Mouse (Mus musculus) midbrain, embryonic 10.5 days (tissue): ENCODE measurements around the gene Kcnj6. TPM values are rescaled to one million over a fixed set of nuclear protein-coding genes. Genes with fewer than 3 reads are reported as not detected.

ENCODE experiments used
- DNase-seq: peaks from one replicate; pipeline ENCODE4 v3.0.0-alpha.2; 2017; ENCODE audit warnings: low spot score
- H3K27ac ChIP-seq: fragments of 300-500 bp; sonication (generic); replicated peaks from 2 replicates; pipeline ENCODE4 v1.5.1; 2016; ENCODE audit warnings: mild to moderate bottlenecking
- H3K27me3 ChIP-seq: fragments of 300-500 bp; sonication (generic); 2 replicates; pipeline ENCODE4 v1.6.1; 2016; ENCODE audit warnings: low read depth, mild to moderate bottlenecking; ENCODE audit not compliant: poor library complexity, severe bottlenecking
- H3K36me3 ChIP-seq: fragments of 300-500 bp; sonication (generic); 2 replicates; pipeline ENCODE4 v1.6.1; 2016; ENCODE audit warnings: mild to moderate bottlenecking, moderate library complexity
- H3K4me1 ChIP-seq: fragments of 300-500 bp; sonication (generic); 2 replicates; pipeline ENCODE4 v1.6.1; 2016
- H3K4me3 ChIP-seq: fragments of 300-500 bp; sonication (generic); 2 replicates; pipeline ENCODE4 v1.5.1; 2016; ENCODE audit warnings: mild to moderate bottlenecking, moderate library complexity
- H3K9me3 ChIP-seq: fragments of 300-500 bp; sonication (generic); replicated peaks from 2 replicates; pipeline ENCODE4 v1.6.1; 2016; ENCODE audit warnings: mild to moderate bottlenecking
- WGBS: fragments of 180-500 bp; shearing (Covaris S2); methylation state at CpG from one replicate; pipeline ENCODE4 v1.1.7; 2016; 5-methylcytosine and 5-hydroxymethylcytosine counted together
- polyA plus RNA-seq: library from polyadenylated mRNA; unstranded; fragments of >200 nt; fragmentation: Nextera tagmentation; extraction: Ambion mirVana; gene quantifications from 2 replicates; pipeline ENCODE4 v1.2.1, GENCODE M21; 2016

Kcnj6 gene
- polyA plus RNA-seq, 1 experiment from 2014 or later = 0.04 TPM

DNA sequence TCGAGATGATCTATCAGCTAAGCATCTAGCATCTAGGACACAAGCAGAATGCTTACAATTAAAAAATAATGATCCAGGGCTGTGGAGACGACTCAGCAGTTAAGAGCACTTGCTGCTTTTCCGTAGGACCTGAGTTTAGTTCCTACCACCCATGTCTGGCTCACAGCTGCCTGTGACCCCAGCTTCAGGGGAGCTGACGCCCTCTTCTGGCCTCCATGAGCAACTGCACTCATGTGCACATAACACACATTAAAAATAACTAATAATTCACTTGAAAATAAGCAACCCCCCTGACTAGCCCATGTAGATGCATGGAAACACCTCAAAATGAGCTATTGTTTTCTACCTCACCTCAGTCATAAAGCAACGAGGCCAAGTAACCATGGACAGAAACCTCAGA, 211.6 kb downstream of the Kcnj6 start:
- DNase-seq = no peak

GRCm38 (mm10) chr16:94783696-94784095, 213.8 kb downstream of the Kcnj6 start:
- 68% methylated on average over 7 of the region's 7 CpGs for WGBS
- no peaks in the 10 kb centered on the region for H3K4me1 ChIP-seq
- no peaks in the 10 kb centered on the region; the same call in 1 of the 2 replicates for H3K9me3 ChIP-seq
- no peaks in the 10 kb centered on the region for H3K36me3 ChIP-seq
- peaks cover 4% of the 10 kb centered on the region; the same call in 1 of the 2 replicates for H3K27me3 ChIP-seq
- H3K4me3 ChIP-seq = no peak overlapping the region
- H3K27ac ChIP-seq = no peak overlapping the region
- DNase-seq = no peak

More for the DNA sequence above, 211.6 kb downstream of the Kcnj6 start:
- H3K36me3 ChIP-seq = no peaks in the 10 kb centered on the region
- no peaks in the 10 kb centered on the region for H3K9me3 ChIP-seq
- no peaks in the 10 kb centered on the region for H3K4me1 ChIP-seq
- H3K27ac ChIP-seq = no peak overlapping the region
- H3K27me3 ChIP-seq = peaks cover 8% of the 10 kb centered on the region; the same call in 1 of the 2 replicates
- 84% methylated on average over 5 of the region's 5 CpGs for WGBS
- H3K4me3 ChIP-seq = no peak overlapping the region

- H3K27me3 ChIP-seq = no peaks in the 10 kb centered on the region
- H3K4me3 ChIP-seq = no peak overlapping the region
- WGBS = 87% methylated on average over 24 of the region's 24 CpGs
- DNase-seq = no peak
- H3K4me1 ChIP-seq = no peaks in the 10 kb centered on the region
- H3K9me3 ChIP-seq = peaks cover 4% of the 10 kb centered on the region; the same call in 1 of the 2 replicates
- no peaks in the 10 kb centered on the region for H3K36me3 ChIP-seq
- H3K27ac ChIP-seq = no peak overlapping the region
Measured at GRCm38 (mm10) chr16:94782110-94782946, 215.2 kb downstream of the Kcnj6 start.

GRCm38 (mm10) chr16:94773928-94774327, 223.6 kb downstream of the Kcnj6 start:
- 89% methylated on average over 5 of the region's 5 CpGs for WGBS
- H3K4me3 ChIP-seq = no peak overlapping the region
- no peaks in the 10 kb centered on the region for H3K27me3 ChIP-seq
- DNase-seq = no peak
- H3K36me3 ChIP-seq = no peaks in the 10 kb centered on the region
- no peaks in the 10 kb centered on the region for H3K4me1 ChIP-seq
- peaks cover 4% of the 10 kb centered on the region; the same call in 1 of the 2 replicates for H3K9me3 ChIP-seq
- H3K27ac ChIP-seq = no peak overlapping the region

- Histone ChIP-seq H3K9me3 (no peaks in the 10 kb centered on the region), H3K36me3 (no peaks in the 10 kb centered on the region), H3K27ac (no peak overlapping the region), H3K27me3 (no peaks in the 10 kb centered on the region), H3K4me1 (peaks cover 7% of the 10 kb centered on the region), H3K4me3 (no peak overlapping the region)
- 87% methylated on average over 6 of the region's 6 CpGs for WGBS
- DNase-seq = no peak
Measured at GRCm38 (mm10) chr16:94767606-94768005, 229.9 kb downstream of the Kcnj6 start.

- Histone ChIP-seq H3K4me3 (no peak overlapping the region), H3K27me3 (no peaks in the 10 kb centered on the region), H3K36me3 (no peaks in the 10 kb centered on the region), H3K27ac (no peak overlapping the region), H3K4me1 (peaks cover 7% of the 10 kb centered on the region), H3K9me3 (no peaks in the 10 kb centered on the region)
- no peak for DNase-seq
- WGBS = 55% methylated on average over 8 of the region's 8 CpGs
Measured at GRCm38 (mm10) chr16:94765129-94765528, 232.4 kb downstream of the Kcnj6 start.

- peaks cover 17% of the 10 kb centered on the region for H3K4me1 ChIP-seq
- no peaks in the 10 kb centered on the region for H3K9me3 ChIP-seq
- H3K27me3 ChIP-seq = no peaks in the 10 kb centered on the region
- no peak overlapping the region for H3K4me3 ChIP-seq
- DNase-seq = no peak
- H3K27ac ChIP-seq = no peak overlapping the region
- 40% methylated on average over 10 of the region's 11 CpGs for WGBS
- no peaks in the 10 kb centered on the region for H3K36me3 ChIP-seq
Measured at GRCm38 (mm10) chr16:94760732-94761131, 236.8 kb downstream of the Kcnj6 start.

DNA sequence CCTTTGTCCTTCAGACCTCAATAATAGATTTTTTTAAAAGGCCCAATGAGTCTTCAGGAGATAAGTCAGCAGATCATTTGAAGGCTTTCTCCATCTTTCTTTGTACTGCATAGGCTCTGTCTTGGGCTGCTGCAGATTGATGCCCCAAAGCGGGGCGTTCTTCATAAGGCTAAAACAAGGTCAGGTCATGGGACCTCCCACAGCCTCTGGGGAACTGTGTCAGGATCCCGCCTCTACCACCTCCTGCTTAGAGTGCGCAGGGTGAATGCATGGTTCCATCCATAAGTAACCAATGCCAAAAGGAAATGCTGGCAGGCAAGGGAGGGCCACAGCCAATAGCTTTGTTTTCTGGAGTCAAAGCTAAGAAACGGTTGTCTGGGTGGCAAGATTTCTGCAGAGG, 237.7 kb downstream of the Kcnj6 start:
- H3K9me3 ChIP-seq = no peaks in the 10 kb centered on the region
- no peak for DNase-seq
- H3K27ac ChIP-seq = no peak overlapping the region
- 64% methylated on average over 5 of the region's 5 CpGs for WGBS
- peaks cover 10% of the 10 kb centered on the region for H3K4me1 ChIP-seq
- no peaks in the 10 kb centered on the region for H3K36me3 ChIP-seq
- H3K27me3 ChIP-seq = no peaks in the 10 kb centered on the region
- no peak overlapping the region for H3K4me3 ChIP-seq

- no peak overlapping the region for H3K4me3 ChIP-seq
- no peaks in the 10 kb centered on the region for H3K27me3 ChIP-seq
- H3K9me3 ChIP-seq = no peaks in the 10 kb centered on the region
- whole genome bisulfite sequencing = 67% methylated on average over 3 of the region's 3 CpGs
- no peaks in the 10 kb centered on the region for H3K36me3 ChIP-seq
- no peak overlapping the region for H3K27ac ChIP-seq
- peaks cover 14% of the 10 kb centered on the region for H3K4me1 ChIP-seq
- DNase-seq = no peak
Measured at GRCm38 (mm10) chr16:94758606-94759005, 238.9 kb downstream of the Kcnj6 start.

- H3K36me3 ChIP-seq = no peaks in the 10 kb centered on the region
- H3K27me3 ChIP-seq = no peaks in the 10 kb centered on the region
- no peak overlapping the region for H3K27ac ChIP-seq
- WGBS = 81% methylated on average over 6 of the region's 6 CpGs
- H3K9me3 ChIP-seq = no peaks in the 10 kb centered on the region
- H3K4me3 ChIP-seq = no peak overlapping the region
- no peak for DNase-seq
- H3K4me1 ChIP-seq = peaks cover 17% of the 10 kb centered on the region
Measured at GRCm38 (mm10) chr16:94756352-94756751, 241.1 kb downstream of the Kcnj6 start.

- no peak overlapping the region for H3K27ac ChIP-seq
- H3K27me3 ChIP-seq = no peaks in the 10 kb centered on the region
- no peaks in the 10 kb centered on the region for H3K36me3 ChIP-seq
- H3K9me3 ChIP-seq = no peaks in the 10 kb centered on the region
- peaks cover 7% of the 10 kb centered on the region for H3K4me1 ChIP-seq
- peak; percentile 25 for DNase-seq
- WGBS = 79% methylated on average over 1 of the region's 1 CpGs
- no peak overlapping the region for H3K4me3 ChIP-seq
Measured at GRCm38 (mm10) chr16:94753453-94753852, 244.0 kb downstream of the Kcnj6 start.

GRCm38 (mm10) chr16:94752781-94753180, 244.7 kb downstream of the Kcnj6 start:
- no peaks in the 10 kb centered on the region for H3K9me3 ChIP-seq
- DNase-seq = no peak
- H3K4me1 ChIP-seq = peaks cover 7% of the 10 kb centered on the region
- no peak overlapping the region for H3K27ac ChIP-seq
- WGBS = 74% methylated on average over 10 of the region's 10 CpGs
- H3K4me3 ChIP-seq = no peak overlapping the region
- no peaks in the 10 kb centered on the region for H3K36me3 ChIP-seq
- no peaks in the 10 kb centered on the region for H3K27me3 ChIP-seq

- H3K4me1 ChIP-seq = peaks cover 10% of the 10 kb centered on the region
- WGBS = 82% methylated on average over 9 of the region's 9 CpGs
- no peaks in the 10 kb centered on the region for H3K27me3 ChIP-seq
- no peaks in the 10 kb centered on the region for H3K9me3 ChIP-seq
- no peak for DNase-seq
- H3K27ac ChIP-seq = no peak overlapping the region
- no peak overlapping the region for H3K4me3 ChIP-seq
- H3K36me3 ChIP-seq = no peaks in the 10 kb centered on the region
Measured at GRCm38 (mm10) chr16:94745016-94745415, 252.5 kb downstream of the Kcnj6 start.
